Mouse (Mus musculus) lung, postnatal 0 days (tissue): ENCODE data around the gene Cdkal1. TPM values are rescaled to one million over a fixed set of nuclear protein-coding genes. Genes with fewer than 3 reads are reported as not detected.

Experiments
- ATAC-seq: fragments of 200-750 bp; cut with Nextera tagmentation; 2 replicates; pipeline ENCODE4 v1.8.0; 2017; ENCODE audit warnings: moderate library complexity
- DNase-seq: peaks from one replicate; pipeline ENCODE4 v3.0.0-alpha.2; 2016; ENCODE audit warnings: low spot score
- H3K27ac ChIP-seq: fragments of 300-500 bp; sonication (generic); 2 replicates; pipeline ENCODE4 v1.5.1; 2014; ENCODE audit warnings: antibody characterized with exemption, mild to moderate bottlenecking, low read length, mixed read lengths
- H3K27me3 ChIP-seq: fragments of 300-500 bp; sonication (generic); replicated peaks from 2 replicates; pipeline ENCODE4 v1.6.1; 2014; ENCODE audit warnings: low read length, mixed read lengths; ENCODE audit not compliant: insufficient read depth
- H3K36me3 ChIP-seq: fragments of 300-500 bp; sonication (generic); 2 replicates; pipeline ENCODE4 v1.6.1; 2014; ENCODE audit warnings: low read length, mixed read lengths; ENCODE audit not compliant: insufficient read depth
- H3K4me1 ChIP-seq: fragments of 300-500 bp; sonication (generic); 2 replicates; pipeline ENCODE4 v1.6.1; 2014; ENCODE audit warnings: antibody characterized with exemption, low read depth, low read length, mixed read lengths; ENCODE audit not compliant: insufficient read depth
- H3K4me2 ChIP-seq: fragments of 300-500 bp; sonication (generic); replicated peaks from 2 replicates; pipeline ENCODE4 v1.6.1; 2014; ENCODE audit warnings: low read depth, mild to moderate bottlenecking, low read length, moderate library complexity, mixed read lengths
- H3K4me3 ChIP-seq: fragments of 300-500 bp; sonication (generic); 2 replicates; pipeline ENCODE4 v1.5.1; 2014; ENCODE audit warnings: low read depth, low read length
- H3K9ac ChIP-seq: fragments of 300-500 bp; sonication (generic); replicated peaks from 2 replicates; pipeline ENCODE4 v1.6.1; 2014; ENCODE audit warnings: low read depth, mild to moderate bottlenecking
- H3K9me3 ChIP-seq: fragments of 300-500 bp; sonication (generic); 2 replicates; pipeline ENCODE4 v1.6.1; 2016; ENCODE audit warnings: low read length, mixed read lengths
- CTCF ChIP-seq: IDR thresholded peaks from 2 replicates; pipeline ENCODE4 v1.5.1; 2016; ENCODE audit warnings: antibody characterized with exemption, mild to moderate bottlenecking
- EP300 ChIP-seq: IDR thresholded peaks from 2 replicates; pipeline ENCODE4 v1.6.1; 2016; ENCODE audit warnings: antibody characterized with exemption, mild to moderate bottlenecking, control low read depth
- WGBS: fragments of 180-500 bp; shearing (Covaris S2); extraction: QIAGEN DNeasy Blood & Tissue Kit; methylation state at CpG from one replicate; pipeline ENCODE4 v1.1.7; 2014; 5-methylcytosine and 5-hydroxymethylcytosine counted together
- polyA plus RNA-seq: library from polyadenylated mRNA; unstranded; fragments of >200 nt; fragmentation: Nextera tagmentation; extraction: Ambion mirVana; gene quantifications from 2 replicates; pipeline ENCODE4 v1.2.1, GENCODE M21; 2015

The Cdkal1 gene
- polyA plus RNA-seq, 1 experiment from 2014 or later, result 14.7 TPM

DNA sequence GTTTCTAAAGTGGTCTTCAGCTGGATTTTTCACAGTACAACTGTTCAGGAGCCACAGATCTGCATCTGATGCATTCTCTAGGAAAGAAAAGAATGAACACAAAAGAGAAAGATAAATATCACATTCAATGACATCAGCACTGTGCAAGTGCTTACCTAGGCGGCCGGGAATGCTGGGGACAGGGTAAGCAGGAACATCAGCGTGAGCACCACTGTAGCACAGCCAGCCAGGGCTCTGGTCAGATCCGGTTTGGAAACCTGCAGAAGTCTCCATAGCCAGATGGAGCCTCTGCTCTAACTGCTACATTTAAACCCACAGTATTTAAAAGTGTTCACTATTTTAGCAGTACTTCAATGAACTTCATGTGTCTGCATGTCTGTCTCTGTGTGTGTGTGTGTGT, 78.2 kb downstream of the Cdkal1 start:
- TF ChIP-seq EP300 (no peak), CTCF (no peak)
- WGBS, result 53% methylated on average over 4 of the region's 4 CpGs
- peak; percentile 51; the same call in 1 of the 2 replicates for ATAC-seq

DNA sequence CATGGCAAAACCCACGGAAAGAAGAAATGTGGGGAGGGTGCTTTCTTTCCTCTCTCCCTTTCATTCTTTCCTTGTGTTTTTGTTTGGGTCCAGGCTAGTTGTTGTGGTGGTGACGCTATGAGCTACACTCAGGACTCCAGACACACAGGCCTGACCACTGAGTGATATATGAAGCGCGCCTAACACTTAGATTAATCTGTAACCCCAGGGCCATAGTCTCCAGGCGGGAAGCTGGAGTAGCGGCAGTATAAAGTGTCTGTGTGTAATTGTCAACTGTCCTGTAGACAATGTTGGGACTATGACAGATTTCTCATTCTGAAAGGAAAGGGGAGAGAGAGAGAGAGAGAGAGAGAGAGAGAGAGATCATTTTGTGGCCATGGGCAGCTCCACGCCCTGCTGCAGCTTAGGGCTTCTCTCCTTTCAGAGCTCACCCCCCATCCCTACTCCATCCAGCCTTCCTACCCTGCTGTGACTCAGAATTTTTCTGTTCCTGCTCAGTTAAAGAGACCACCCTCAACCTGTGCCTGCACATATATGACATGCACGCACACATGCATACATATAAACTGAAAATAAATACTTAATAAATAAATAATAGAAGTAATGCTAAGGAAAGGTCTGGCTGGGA, 79.8 kb downstream of the Cdkal1 start:
- 90% methylated on average over 8 of the region's 8 CpGs for WGBS
- TF ChIP-seq CTCF (no peak), EP300 (no peak)

More for the DNA sequence above, 78.2 kb downstream of the Cdkal1 start:
- Histone ChIP-seq H3K27ac (no peak overlapping the region), H3K4me1 (peaks cover 9% of the 10 kb centered on the region; the same call in 1 of the 2 replicates), H3K4me2 (no peak overlapping the region), H3K36me3 (no peaks in the 10 kb centered on the region), H3K9me3 (no peaks in the 10 kb centered on the region), H3K4me3 (no peak overlapping the region), H3K27me3 (no peaks in the 10 kb centered on the region), H3K9ac (no peak overlapping the region)
- peak; percentile 28 for DNase-seq

DNA sequence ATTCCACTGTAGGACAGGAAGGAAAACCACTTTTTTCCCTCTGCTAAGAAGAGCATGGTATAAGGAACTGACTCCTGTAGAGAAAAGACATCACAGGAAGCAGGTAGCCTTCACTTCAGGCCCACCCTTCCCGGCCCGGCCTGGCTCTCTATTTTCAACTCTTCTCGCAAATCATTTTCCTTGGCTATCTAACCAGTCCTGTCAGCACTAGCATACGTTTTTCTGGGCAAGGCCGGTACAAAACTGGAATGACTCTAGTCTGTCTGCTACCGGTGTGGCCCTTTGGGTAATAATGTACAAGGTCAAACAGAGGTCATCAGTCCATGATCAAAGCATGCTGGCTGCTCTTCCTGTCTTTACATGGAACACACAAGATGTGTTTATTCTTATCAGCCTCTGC, 81.9 kb downstream of the Cdkal1 start:
- Histone ChIP-seq H3K4me2 (no peak overlapping the region), H3K9ac (no peak overlapping the region), H3K27ac (no peak overlapping the region), H3K27me3 (no peaks in the 10 kb centered on the region), H3K4me3 (no peak overlapping the region), H3K9me3 (no peaks in the 10 kb centered on the region), H3K4me1 (peaks cover 12% of the 10 kb centered on the region; the same call in 1 of the 2 replicates), H3K36me3 (no peaks in the 10 kb centered on the region)
- DNase-seq, result no peak
- no peak for ATAC-seq
- WGBS, result 7% methylated on average over 6 of the region's 6 CpGs
- TF ChIP-seq EP300, result peak; percentile 17; the same call in 1 of the 2 replicates
- no peak for TF ChIP-seq CTCF

More for the DNA sequence above, 79.8 kb downstream of the Cdkal1 start:
- H3K9me3 ChIP-seq, result no peaks in the 10 kb centered on the region
- H3K4me1 ChIP-seq, result peaks cover 4% of the 10 kb centered on the region; the same call in 1 of the 2 replicates
- no peak overlapping the region for H3K4me2 ChIP-seq
- no peak overlapping the region for H3K27ac ChIP-seq
- no peaks in the 10 kb centered on the region for H3K36me3 ChIP-seq
- DNase-seq (no peak), ATAC-seq (no peak)
- H3K27me3 ChIP-seq, result no peaks in the 10 kb centered on the region
- no peak overlapping the region for H3K9ac ChIP-seq
- no peak overlapping the region for H3K4me3 ChIP-seq

DNA sequence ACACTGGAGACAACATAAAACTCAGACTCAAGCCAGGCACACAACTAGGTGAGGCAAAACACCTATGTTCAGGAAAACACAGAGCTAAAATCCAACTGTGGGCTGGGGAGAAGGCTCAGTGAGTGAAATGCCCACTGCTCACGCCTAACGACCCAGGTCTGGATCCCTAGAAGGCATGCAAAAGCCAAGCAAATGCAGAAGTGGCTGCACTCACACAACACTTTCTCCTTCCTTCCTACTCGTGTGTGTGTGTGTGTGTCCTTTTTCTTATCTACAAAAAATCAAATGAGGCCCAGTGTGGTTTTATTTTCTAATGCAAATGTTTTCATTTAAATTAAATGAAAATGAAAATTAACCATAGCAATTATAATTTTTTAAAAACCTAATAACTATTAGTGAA, 82.5 kb downstream of the Cdkal1 start:
- Histone ChIP-seq H3K4me1 (peaks cover 12% of the 10 kb centered on the region; the same call in 1 of the 2 replicates), H3K9me3 (no peaks in the 10 kb centered on the region), H3K4me2 (no peak overlapping the region), H3K4me3 (no peak overlapping the region), H3K27me3 (no peaks in the 10 kb centered on the region), H3K9ac (no peak overlapping the region), H3K27ac (no peak overlapping the region), H3K36me3 (no peaks in the 10 kb centered on the region)
- DNase-seq (no peak), ATAC-seq (no peak)
- 48% methylated on average over 3 of the region's 3 CpGs for WGBS
- no peak for TF ChIP-seq EP300

DNA sequence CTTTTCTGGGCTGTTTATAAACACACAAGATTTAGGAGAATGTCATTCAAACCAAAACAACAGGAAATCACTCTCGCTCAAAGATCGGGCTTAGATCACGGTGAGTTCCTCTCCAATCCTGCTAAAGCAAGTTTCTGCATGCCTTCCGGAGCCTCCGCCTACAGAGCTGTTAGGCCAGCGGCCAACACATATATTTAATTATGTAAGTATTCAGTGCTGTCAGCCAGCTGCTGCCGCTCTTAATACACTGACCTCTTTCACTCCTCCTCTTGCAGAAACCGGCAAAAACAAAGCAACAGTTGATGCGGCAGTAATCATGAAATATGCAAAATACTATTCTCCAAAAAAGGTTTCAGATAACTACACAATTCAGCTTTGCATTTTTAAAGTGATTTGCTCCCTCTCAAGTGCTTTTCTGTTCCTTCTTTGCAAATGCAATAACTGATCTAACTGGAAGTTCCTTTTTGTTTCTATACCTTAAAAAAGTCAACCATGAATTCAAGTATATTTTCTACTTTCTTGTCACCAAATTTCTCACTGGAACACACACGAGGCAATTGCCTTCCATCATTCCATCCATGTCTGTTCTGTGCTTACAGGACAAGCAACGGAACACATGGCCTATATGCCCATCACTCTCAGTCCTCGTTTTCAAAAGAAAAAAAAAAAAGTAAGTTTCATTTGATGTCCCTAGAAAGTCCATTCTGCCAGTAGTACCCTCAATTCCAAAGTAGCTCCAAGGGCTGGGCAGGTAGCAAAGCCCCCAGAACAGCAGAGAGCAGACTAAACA, 85.6 kb downstream of the Cdkal1 start:
- WGBS, result 6% methylated on average over 12 of the region's 12 CpGs
- Histone ChIP-seq H3K36me3 (no peaks in the 10 kb centered on the region), H3K4me3 (no peak overlapping the region), H3K9me3 (no peaks in the 10 kb centered on the region), H3K9ac (no peak overlapping the region), H3K4me1 (peaks cover 12% of the 10 kb centered on the region; the same call in 1 of the 2 replicates), H3K4me2 (peak overlapping the region; percentile 40), H3K27me3 (no peaks in the 10 kb centered on the region), H3K27ac (peak overlapping the region; percentile 21; the same call in 1 of the 2 replicates)
- DNase-seq (peak; percentile 94), ATAC-seq (peak; percentile 87)
- TF ChIP-seq EP300 (0 out of 2 replicates have a peak, but pooled peaks have one; percentile 58), CTCF (no peak)

DNA sequence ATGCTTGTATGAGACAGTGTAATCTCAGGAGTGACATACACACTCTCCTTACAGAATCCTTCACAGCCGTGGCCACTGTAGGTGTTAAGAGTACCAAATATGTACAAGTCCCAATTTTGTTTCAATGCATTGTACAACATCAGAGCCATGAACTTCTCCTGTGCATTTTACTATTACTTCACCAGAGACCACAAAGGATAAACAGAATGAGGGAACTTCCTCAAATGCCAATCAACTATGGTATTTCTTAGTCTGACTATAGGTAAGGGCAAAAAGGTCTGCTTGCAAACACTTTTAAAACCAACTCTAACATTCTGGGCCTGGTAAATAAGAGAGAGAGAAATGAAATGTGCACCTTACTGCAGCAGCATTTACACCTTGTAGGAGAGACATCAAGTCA, 87.4 kb downstream of the Cdkal1 start:
- no peak for DNase-seq
- TF ChIP-seq EP300, result no peak
- no peak for TF ChIP-seq CTCF
- no peak overlapping the region for H3K4me2 ChIP-seq
- no peak for ATAC-seq
- peaks cover 7% of the 10 kb centered on the region; the same call in 1 of the 2 replicates for H3K4me1 ChIP-seq
- H3K27me3 ChIP-seq, result no peaks in the 10 kb centered on the region
- H3K27ac ChIP-seq, result no peak overlapping the region
- no peaks in the 10 kb centered on the region for H3K9me3 ChIP-seq
- no peak overlapping the region for H3K9ac ChIP-seq
- no peak overlapping the region for H3K4me3 ChIP-seq
- H3K36me3 ChIP-seq, result no peaks in the 10 kb centered on the region
- WGBS, result 64% methylated on average over 1 of the region's 1 CpGs
